Mouse (Mus musculus) intestine, embryonic 14.5 days (tissue): ENCODE measurements around the gene Them7. TPM values are rescaled to one million over a fixed set of nuclear protein-coding genes. Genes with fewer than 3 reads are reported as not detected.
A peak's percentile ranks its signal among the peaks of the same experiment; 100 is the strongest.

ENCODE experiments used
- ATAC-seq: fragments of 200-750 bp; cut with Nextera tagmentation; replicated peaks from 2 replicates; pipeline ENCODE4 v1.8.0; 2017; ENCODE audit warnings: low read depth, moderate number of reproducible peaks, moderate TSS enrichment, moderate library complexity; ENCODE audit not compliant: low FRiP score, low TSS enrichment
- DNase-seq: peaks from one replicate; pipeline ENCODE4 v3.0.0-alpha.2; 2018; ENCODE audit warnings: low spot score
- H3K27ac ChIP-seq: fragments of 300-500 bp; sonication (generic); 2 replicates; pipeline ENCODE4 v1.5.1; 2014; ENCODE audit warnings: low read depth, mild to moderate bottlenecking, control low read depth
- H3K27me3 ChIP-seq: fragments of 300-500 bp; sonication (generic); replicated peaks from 2 replicates; pipeline ENCODE4 v1.6.1; 2014; ENCODE audit warnings: low read length, control low read depth; ENCODE audit not compliant: control insufficient read depth, insufficient read depth
- H3K36me3 ChIP-seq: fragments of 300-500 bp; sonication (generic); 2 replicates; pipeline ENCODE4 v1.6.1; 2014; ENCODE audit warnings: low read length, control low read depth; ENCODE audit not compliant: control insufficient read depth, insufficient read depth
- H3K4me1 ChIP-seq: fragments of 300-500 bp; sonication (generic); replicated peaks from 2 replicates; pipeline ENCODE4 v1.6.1; 2014; ENCODE audit warnings: low read length, control low read depth, mixed read lengths; ENCODE audit not compliant: control insufficient read depth, insufficient read depth
- H3K4me2 ChIP-seq: fragments of 300-500 bp; sonication (generic); 2 replicates; pipeline ENCODE4 v1.6.1; 2014; ENCODE audit warnings: low read length
- H3K4me3 ChIP-seq: fragments of 300-500 bp; sonication (generic); 2 replicates; pipeline ENCODE4 v1.5.1; 2014; ENCODE audit warnings: low read depth, low read length, control low read depth, mixed read lengths
- H3K9ac ChIP-seq: fragments of 300-500 bp; sonication (generic); 2 replicates; pipeline ENCODE4 v1.6.1; 2014; ENCODE audit warnings: mild to moderate bottlenecking, low read length
- H3K9me3 ChIP-seq: fragments of 300-500 bp; sonication (generic); 2 replicates; pipeline ENCODE4 v1.6.1; 2016; ENCODE audit warnings: low read length, control low read depth; ENCODE audit not compliant: control insufficient read depth
- WGBS: fragments of 180-500 bp; shearing (Covaris S2); extraction: QIAGEN DNeasy Blood & Tissue Kit; methylation state at CpG from one replicate; pipeline ENCODE4 v1.1.7; 2014; 5-methylcytosine and 5-hydroxymethylcytosine counted together
- polyA plus RNA-seq: library from polyadenylated mRNA; unstranded; fragments of >200 nt; fragmentation: Nextera tagmentation; extraction: Ambion mirVana; gene quantifications from 2 replicates; pipeline ENCODE4 v1.2.1, GENCODE M21; 2014

The Them7 gene
- polyA plus RNA-seq, 1 experiment from 2014 or later = 1.1 TPM

DNA sequence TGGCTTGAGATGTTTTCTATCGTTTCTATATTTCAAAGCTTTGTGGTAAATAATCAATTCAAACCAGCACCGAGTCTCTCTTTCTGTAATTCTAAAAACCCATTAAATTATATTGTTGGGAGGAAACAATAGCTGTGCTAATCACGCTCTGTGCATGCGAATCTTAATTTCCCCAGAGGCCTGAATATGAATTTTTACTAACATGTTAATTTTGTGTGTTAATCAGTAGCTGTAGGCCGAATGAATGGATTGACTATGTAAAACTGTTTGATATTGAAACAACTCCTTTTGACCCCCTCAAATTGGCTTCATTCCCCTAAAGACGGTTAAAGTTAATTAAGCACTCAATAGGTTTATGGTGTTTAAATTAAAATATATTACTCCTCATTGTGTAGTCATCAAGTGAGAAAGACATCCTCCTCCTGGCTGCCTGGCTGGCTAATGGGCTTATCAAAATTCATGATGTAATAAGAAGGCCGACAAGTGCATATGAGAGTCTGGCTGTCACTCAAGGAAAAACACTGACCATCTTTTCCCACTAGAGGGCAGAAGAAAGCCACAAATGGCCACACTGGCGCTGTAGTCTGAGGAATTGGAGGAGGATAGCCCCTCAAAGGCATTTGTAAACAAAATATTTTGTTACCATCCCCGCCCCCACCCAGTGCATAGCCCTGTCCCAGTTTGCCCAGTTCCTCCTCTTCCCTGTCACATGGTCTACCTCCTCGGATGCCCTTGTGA, 110.0 kb downstream of the Them7 start:
- Histone ChIP-seq H3K27ac (no peak overlapping the region), H3K9ac (no peak overlapping the region), H3K4me2 (no peak overlapping the region), H3K36me3 (no peaks in the 10 kb centered on the region), H3K4me1 (no peaks in the 10 kb centered on the region), H3K9me3 (no peaks in the 10 kb centered on the region), H3K4me3 (no peak overlapping the region), H3K27me3 (no peaks in the 10 kb centered on the region)
- 46% methylated on average over 10 of the region's 10 CpGs for WGBS
- DNase-seq = peak; percentile 70
- peak; percentile 47; the same call in 1 of the 2 replicates for ATAC-seq

DNA sequence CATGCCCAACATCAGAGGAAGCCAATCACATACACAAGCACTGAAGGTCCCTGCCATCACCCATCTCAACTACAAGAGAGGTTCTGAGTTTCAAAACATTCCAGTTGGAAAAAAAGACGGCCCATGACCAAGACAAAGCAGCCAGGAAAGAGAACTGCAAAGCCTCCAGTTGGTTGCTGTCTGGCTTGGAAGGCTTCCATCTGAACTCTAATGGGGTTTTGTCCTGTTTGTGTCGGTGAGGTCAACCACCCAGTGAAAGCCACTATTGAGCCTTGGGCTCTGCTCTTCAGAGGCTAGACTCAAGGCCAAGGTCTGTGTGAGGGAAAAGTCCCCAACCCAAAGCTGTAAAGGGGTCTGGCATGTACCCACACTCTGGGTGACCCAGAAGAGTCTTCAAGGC, 111.5 kb downstream of the Them7 start:
- Histone ChIP-seq H3K4me2 (no peak overlapping the region), H3K4me3 (no peak overlapping the region), H3K4me1 (no peaks in the 10 kb centered on the region), H3K9ac (no peak overlapping the region), H3K36me3 (no peaks in the 10 kb centered on the region), H3K27me3 (no peaks in the 10 kb centered on the region), H3K27ac (no peak overlapping the region), H3K9me3 (no peaks in the 10 kb centered on the region)
- no peak for ATAC-seq
- 68% methylated on average over 2 of the region's 2 CpGs for WGBS
- DNase-seq = no peak

GRCm38 (mm10) chr2:105336314-105337027, 112.4 kb downstream of the Them7 start:
- Histone ChIP-seq H3K36me3 (no peaks in the 10 kb centered on the region), H3K9me3 (no peaks in the 10 kb centered on the region), H3K4me1 (no peaks in the 10 kb centered on the region), H3K4me2 (no peak overlapping the region), H3K9ac (no peak overlapping the region), H3K27me3 (no peaks in the 10 kb centered on the region), H3K27ac (no peak overlapping the region), H3K4me3 (no peak overlapping the region)
- no peak for ATAC-seq
- WGBS = 23% methylated on average over 12 of the region's 12 CpGs
- no peak for DNase-seq

DNA sequence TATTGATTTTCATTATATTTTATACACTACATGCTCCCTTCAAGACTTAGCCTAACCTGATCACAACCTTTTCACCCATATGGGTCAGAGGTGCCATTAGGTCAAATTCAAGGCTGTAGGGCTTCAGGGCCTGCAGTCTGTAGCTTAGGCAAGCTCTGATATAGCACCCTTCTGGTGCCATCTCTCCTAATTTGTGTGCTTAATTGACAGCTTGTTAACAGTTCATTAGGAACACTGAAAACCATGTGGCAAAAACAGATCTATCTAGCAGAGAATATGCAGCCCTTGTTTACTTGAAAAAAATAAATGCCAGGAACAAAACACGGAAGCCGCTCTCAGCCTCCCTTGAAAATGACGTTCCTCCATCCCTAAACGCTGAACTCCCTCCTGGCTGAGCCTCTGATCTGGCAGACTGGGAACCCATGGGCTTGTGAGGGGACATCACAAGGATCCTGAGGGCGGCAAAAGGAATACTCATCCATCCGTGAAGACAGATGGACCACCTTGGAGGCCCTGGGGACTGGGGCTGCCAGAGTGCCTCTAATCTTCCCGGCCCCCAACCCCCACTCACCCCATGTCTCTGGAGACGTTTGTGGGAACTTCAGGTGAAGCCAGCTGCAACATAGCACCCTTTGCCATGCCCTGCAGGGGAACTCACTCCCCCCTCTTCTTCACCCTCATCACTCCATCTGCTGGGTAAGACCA, 113.2 kb downstream of the Them7 start:
- H3K4me1 ChIP-seq = no peaks in the 10 kb centered on the region
- no peak overlapping the region for H3K9ac ChIP-seq
- no peaks in the 10 kb centered on the region for H3K27me3 ChIP-seq
- no peak overlapping the region for H3K4me3 ChIP-seq
- WGBS = 32% methylated on average over 8 of the region's 8 CpGs
- H3K27ac ChIP-seq = no peak overlapping the region
- ATAC-seq (no peak), DNase-seq (no peak)
- no peaks in the 10 kb centered on the region for H3K36me3 ChIP-seq
- H3K9me3 ChIP-seq = no peaks in the 10 kb centered on the region
- no peak overlapping the region for H3K4me2 ChIP-seq

DNA sequence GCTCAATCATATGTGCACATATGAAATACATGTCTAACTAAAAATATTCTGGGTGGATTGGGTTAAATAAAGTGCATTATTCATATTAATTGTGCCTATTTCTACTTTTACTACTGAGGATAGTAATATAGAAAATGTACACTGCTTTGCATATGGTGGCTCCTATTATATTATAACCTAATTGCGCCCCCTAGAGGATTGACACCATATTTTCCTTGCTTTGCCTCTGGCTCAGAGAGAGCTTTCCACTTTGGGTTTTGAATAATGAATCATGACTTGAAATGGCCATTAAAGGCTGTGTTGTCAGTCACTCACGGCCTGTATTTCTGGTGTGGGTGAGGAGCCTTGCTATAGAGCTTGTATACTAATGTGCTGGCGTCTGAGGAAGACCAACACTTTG, 115.9 kb downstream of the Them7 start:
- 58% methylated on average over 3 of the region's 3 CpGs for WGBS

DNA sequence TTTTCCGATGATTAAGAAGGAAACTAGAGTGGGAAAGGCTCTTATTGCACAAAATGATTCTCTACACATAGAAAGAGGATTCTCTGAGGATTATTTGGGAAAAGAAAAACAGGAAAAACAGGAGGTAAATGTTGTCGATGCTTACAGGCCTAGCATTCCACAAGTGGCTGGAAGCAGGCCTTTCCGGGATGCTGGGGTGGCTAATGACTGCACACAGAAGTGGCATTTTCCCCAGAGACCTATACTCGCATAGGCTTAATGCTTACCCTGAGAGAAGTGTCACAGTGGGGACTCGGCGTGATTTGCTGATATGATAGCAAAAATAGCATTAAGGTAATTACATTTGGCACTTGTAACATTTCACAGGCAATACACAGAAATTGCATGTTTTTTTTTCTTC, 124.8 kb downstream of the Them7 start:
- H3K4me3 ChIP-seq = no peak overlapping the region
- DNase-seq (no peak), ATAC-seq (no peak)
- no peaks in the 10 kb centered on the region for H3K27me3 ChIP-seq
- no peak overlapping the region for H3K9ac ChIP-seq
- no peaks in the 10 kb centered on the region for H3K9me3 ChIP-seq
- WGBS = 88% methylated on average over 6 of the region's 6 CpGs
- no peaks in the 10 kb centered on the region for H3K36me3 ChIP-seq
- no peak overlapping the region for H3K27ac ChIP-seq
- no peaks in the 10 kb centered on the region for H3K4me1 ChIP-seq
- no peak overlapping the region for H3K4me2 ChIP-seq

More for the DNA sequence above, 115.9 kb downstream of the Them7 start:
- no peak for ATAC-seq
- Histone ChIP-seq H3K27ac (no peak overlapping the region), H3K9me3 (no peaks in the 10 kb centered on the region), H3K9ac (no peak overlapping the region), H3K27me3 (no peaks in the 10 kb centered on the region), H3K36me3 (no peaks in the 10 kb centered on the region), H3K4me1 (no peaks in the 10 kb centered on the region), H3K4me2 (no peak overlapping the region), H3K4me3 (no peak overlapping the region)
- DNase-seq = no peak

DNA sequence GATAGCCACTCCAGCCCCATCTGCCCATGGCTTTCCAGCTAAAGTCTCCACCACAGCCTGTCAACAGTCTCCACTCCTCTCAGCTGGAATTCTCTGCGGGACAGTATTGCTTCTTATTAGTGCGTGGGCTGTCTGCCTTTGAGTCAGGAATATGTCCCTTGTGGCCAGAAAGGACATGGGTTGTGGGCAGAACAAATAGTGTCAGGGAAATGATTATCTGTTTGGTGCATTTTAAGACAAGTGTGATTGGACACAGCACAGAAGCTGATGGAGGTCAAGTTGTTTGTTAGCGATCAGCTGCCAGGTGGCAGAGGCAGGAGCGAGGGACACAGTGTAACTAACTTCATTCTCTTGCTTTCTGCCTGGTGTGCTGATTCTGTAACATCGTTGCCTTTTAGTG, 132.7 kb downstream of the Them7 start:
- Histone ChIP-seq H3K36me3 (no peaks in the 10 kb centered on the region), H3K27me3 (no peaks in the 10 kb centered on the region), H3K4me1 (no peaks in the 10 kb centered on the region), H3K4me2 (no peak overlapping the region), H3K4me3 (no peak overlapping the region), H3K9ac (no peak overlapping the region), H3K9me3 (no peaks in the 10 kb centered on the region), H3K27ac (no peak overlapping the region)
- WGBS = 75% methylated on average over 5 of the region's 5 CpGs
- DNase-seq = no peak
- ATAC-seq = no peak

DNA sequence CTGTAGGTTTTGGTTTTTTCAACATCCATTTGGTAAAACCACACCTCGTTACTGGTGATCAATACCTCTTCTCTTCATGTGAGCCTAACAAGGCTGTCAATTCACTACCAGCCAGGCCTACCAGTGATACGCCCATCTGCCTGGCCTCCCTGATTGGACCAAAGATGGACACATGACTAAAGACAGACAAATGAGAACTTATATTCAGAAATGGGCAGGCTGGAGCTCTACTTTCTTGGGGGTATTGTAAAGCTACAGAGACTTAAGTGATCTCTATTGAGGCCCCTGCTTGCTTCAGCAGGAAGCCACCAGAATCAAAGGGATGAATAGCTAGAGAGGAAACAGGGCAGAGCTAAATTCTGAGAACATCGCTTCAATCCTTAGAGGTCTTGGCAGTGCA, 133.9 kb downstream of the Them7 start:
- no peaks in the 10 kb centered on the region for H3K9me3 ChIP-seq
- H3K27me3 ChIP-seq = no peaks in the 10 kb centered on the region
- 88% methylated on average over 3 of the region's 3 CpGs for WGBS
- H3K4me1 ChIP-seq = no peaks in the 10 kb centered on the region
- no peak for ATAC-seq
- H3K4me2 ChIP-seq = no peak overlapping the region
- no peak for DNase-seq
- no peaks in the 10 kb centered on the region for H3K36me3 ChIP-seq
- H3K9ac ChIP-seq = no peak overlapping the region
- no peak overlapping the region for H3K27ac ChIP-seq
- no peak overlapping the region for H3K4me3 ChIP-seq
